Mouse (Mus musculus) megakaryocyte-erythroid progenitor cell, adult 5-6 weeks (primary cell): ENCODE measurements around the gene Camk2g. TPM values are rescaled to one million over a fixed set of nuclear protein-coding genes. Genes with fewer than 3 reads are reported as not detected.

Source experiments
- ATAC-seq: replicated peaks from 2 replicates; pipeline ENCODE4 v1.8.0; 2016; ENCODE audit warnings: mild to moderate bottlenecking, inconsistent platforms; ENCODE audit not compliant: severe bottlenecking, poor library complexity, low FRiP score, low TSS enrichment
- total RNA-seq, 2 experiments: library from RNA; stranded (forward) in 1 of 2; stranded (reverse) in 1 of 2; fragments of 200-1000, 215-1000 nt in 1 of 2; fragments of >200 nt in 1 of 2; fragmentation: Nextera tagmentation in 1 of 2; gene quantifications; 2 replicates each; pipeline ENCODE4 v1.2.3; 2014 to 2017

The Camk2g gene
- total RNA-seq, 2 experiments from 2014 or later, result 30.8 to 34.8 TPM

- ATAC-seq, result no peak
These were observed 4.3 kb downstream of the Camk2g start for GRCm38 (mm10) chr14:20789593-20789992.

DNA sequence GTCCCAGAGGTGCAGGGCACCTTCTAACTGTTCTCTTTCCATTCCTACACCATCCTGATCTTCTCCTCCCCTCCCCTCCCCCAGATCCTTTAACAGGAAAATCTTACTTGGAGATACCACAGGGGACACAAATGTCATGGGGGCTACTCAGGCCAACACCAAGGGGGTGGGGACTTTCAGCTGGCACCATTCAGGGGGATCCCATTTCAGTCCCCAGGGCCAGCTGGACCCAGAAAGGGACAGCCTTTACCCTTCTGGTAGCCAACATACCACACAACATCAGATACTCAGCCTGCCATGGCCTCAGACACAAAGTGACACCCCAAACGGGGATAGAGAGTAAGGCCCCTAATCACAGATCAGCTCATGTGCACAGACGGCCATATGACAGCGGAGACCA, 5.7 kb downstream of the Camk2g start:
- ATAC-seq, result no peak

DNA sequence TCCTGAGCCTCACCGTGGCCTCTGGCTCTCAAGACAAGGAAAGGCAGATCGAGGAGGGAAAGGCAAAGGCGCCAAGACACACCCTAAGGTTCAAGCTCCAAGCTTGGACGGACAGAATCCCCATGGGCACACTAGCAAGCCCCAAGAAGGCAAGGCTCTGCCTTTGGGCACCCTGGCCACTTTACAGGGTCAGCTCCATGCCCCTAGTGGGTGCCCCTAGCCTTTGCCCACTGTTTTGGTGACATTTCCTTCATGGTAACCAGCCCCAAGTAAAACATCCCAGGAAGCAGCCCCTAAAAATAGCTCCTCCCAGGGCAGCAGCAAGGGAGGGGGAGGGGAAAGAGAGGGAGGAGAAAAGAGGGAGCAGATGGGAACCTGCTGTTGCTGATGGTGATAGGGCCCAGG, 7.3 kb downstream of the Camk2g start:
- ATAC-seq, result no peak

DNA sequence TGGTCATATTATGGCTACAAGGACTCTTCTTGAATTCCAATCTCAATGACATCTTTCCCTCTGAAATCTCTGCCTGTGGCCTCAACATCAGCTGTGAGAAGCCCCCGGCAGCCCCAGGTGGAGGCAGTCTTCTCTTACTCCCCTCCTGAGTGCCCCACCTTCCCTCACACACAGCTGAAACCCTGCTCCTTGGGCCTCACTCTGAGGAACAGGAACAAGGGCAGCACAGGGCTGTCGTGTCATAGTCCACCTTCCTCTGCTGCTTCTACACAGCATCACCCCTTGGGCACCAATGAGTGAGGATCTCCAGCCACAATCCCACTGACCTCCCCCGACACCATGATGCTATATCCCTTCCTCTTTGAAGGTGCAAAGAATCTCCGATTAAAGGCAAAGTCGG, 7.9 kb downstream of the Camk2g start:
- no peak for ATAC-seq

- peak; percentile 54; the same call in 1 of the 2 replicates for ATAC-seq
These were observed 8.7 kb downstream of the Camk2g start for GRCm38 (mm10) chr14:20785231-20785630.

GRCm38 (mm10) chr14:20784708-20785107, 9.2 kb downstream of the Camk2g start:
- ATAC-seq, result no peak

DNA sequence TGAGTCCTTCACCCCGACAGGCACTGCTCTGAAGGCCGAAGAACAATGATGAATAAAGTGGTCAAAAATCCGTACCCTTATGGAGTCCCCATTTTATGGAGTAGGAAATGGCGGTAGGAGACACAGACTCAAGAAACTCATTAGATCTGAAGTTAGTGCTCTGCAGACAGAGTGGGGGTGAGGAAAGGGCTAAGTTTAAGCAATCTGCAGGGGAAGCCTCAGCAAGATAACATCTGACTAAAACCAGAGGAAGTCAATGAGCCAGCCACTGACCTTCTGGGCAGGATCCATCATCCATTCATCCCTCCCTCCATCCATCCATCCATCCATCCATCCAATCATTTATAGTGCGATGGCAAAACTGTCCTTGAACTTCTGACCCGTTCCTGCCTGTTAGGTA, 10.4 kb downstream of the Camk2g start:
- no peak for ATAC-seq

GRCm38 (mm10) chr14:20782860-20783259, 11.0 kb downstream of the Camk2g start:
- ATAC-seq, result no peak

DNA sequence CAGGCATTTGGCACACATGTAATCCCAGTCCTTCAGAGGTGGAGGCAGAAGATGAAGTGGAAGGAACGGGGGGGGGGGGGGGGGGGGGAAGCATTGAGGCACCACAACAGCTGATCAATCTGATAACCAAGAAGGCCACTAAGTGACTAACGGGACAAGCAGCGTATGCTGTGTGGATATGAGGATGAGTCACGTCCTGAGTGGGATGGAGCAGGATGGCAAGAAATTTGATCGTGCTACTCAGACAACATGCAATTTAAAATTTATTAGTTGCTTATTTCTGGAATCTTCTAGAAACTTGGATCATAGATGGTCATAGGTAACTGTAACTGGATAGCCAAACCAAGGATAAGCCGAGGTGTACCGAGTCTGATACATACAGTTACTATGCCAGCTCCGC, 13.7 kb downstream of the Camk2g start:
- no peak for ATAC-seq

GRCm38 (mm10) chr14:20778496-20778895, 15.4 kb downstream of the Camk2g start:
- ATAC-seq, result no peak

GRCm38 (mm10) chr14:20775661-20776060, 18.2 kb downstream of the Camk2g start:
- ATAC-seq, result no peak

- no peak for ATAC-seq
These were observed 20.5 kb downstream of the Camk2g start for GRCm38 (mm10) chr14:20773410-20773809.

DNA sequence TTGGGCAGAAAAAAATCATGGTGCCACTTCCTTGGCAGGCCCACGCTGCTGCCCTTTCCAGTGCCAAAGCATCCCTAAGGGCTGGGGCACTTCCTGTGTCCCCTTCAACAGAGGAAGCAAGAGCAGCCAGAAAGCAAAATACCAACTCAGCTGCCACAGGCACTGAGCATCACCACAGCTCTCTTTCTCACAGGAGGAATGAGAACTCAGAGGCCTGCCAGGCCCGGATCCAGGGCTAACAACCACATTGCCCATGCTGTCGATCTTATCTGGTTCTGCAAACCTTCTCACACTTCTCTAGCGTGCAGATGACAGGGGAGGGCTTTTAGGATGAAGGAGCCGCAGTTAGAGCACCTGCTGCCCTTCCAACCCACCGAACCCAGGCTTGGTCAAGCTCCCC, 21.1 kb downstream of the Camk2g start:
- ATAC-seq, result no peak

DNA sequence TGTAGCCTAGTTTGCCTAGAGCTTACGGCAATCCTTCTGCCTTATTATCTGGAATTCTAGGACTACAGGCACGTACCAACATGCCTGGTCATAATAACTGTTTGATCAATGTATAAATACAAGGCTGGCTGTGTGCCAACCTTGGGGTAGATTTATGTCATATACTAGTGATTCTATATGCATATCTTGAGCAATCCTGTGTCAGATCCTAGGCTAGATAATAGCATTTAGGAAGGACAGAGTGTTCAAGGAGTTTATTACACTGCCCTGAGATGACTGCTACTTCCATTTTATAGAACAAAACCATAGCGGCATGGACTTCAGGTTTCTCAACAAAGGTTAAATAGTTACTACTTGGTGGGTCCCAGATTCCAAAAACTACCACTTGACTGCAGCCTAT, 21.9 kb downstream of the Camk2g start:
- no peak for ATAC-seq

GRCm38 (mm10) chr14:20768581-20768980, 25.3 kb downstream of the Camk2g start:
- no peak for ATAC-seq

DNA sequence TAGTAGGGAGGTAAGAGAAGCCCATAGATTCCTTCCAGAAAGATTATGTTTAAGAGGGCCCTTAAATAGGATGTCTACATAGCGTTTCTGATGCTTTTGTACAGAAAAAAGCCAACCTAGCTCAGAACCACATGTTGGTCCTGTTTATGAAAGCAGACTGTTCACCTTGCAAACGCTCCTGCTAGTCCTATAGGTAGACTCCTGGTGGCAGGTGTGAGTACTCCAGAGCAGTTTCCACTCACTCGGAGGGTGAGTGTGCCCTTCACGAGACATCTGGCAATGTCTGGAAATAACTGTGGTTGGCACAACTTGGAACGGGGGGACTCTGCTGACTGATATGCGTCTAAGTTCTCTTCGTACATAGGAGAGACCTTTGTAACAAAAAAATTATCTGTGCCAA, 26.0 kb downstream of the Camk2g start:
- no peak for ATAC-seq

DNA sequence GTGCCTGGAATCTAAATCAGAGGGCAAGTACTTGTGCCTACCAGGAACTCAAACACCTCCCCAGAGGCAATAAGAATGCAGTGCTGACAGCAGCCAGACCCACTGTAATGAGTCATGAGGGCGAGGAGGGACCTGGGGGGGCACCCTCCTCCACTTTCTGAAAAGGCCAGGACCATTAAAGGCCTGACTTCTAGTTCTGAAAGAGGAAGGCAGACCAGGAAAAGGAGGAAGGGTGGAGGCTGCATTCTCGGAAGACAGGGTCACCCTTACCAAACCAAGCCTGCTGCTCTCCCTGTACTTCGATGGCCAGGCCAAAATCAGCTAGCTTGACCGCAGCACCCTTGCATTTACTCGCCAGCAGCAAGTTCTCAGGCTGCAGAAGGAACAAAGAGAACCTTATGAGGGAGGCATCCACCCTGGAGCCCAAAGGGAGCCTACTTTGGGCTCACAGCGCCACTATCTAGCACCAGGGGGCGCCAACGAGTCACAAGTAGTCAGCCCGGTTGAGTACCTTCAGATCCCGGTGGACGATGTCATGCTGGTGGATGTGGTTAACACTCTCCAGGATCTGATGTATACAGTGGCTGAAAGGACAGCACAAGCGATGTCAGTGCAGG, 28.1 kb downstream of the Camk2g start:
- ATAC-seq, result peak; percentile 87

- ATAC-seq, result no peak
These were observed 28.9 kb downstream of the Camk2g start for GRCm38 (mm10) chr14:20764942-20765341.

DNA sequence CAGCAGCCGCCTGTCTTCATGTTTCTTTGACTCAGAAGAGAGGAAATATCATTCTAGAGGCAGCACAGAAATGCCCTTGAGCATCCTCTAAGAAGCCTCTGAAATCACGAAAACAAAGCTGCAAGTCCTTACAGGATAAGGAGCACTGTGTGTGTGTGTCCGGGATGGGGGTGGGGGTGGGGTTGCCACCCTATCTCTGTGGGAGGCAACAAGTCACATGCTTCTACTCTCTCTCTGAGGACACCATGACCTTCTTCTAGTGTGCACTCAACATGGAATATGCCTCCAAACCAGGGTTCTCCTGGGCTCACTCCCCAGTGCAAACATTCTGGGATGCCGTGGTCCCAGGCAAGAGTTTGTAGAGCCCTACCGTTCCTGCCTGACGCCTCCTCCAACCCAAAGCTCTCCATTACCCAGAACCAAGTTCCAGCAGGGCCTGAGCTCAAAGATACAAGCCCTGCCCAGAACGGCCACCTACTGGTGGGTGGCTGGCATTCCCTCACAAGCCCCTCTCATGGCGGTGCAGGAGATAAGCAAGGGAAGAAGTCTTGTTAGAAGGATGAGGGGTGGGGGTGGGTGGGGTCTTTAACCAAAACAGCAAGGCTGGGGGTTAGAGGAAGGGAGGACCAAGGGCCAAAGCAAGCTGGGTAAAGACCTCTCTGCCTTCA, 35.0 kb downstream of the Camk2g start:
- ATAC-seq, result no peak

DNA sequence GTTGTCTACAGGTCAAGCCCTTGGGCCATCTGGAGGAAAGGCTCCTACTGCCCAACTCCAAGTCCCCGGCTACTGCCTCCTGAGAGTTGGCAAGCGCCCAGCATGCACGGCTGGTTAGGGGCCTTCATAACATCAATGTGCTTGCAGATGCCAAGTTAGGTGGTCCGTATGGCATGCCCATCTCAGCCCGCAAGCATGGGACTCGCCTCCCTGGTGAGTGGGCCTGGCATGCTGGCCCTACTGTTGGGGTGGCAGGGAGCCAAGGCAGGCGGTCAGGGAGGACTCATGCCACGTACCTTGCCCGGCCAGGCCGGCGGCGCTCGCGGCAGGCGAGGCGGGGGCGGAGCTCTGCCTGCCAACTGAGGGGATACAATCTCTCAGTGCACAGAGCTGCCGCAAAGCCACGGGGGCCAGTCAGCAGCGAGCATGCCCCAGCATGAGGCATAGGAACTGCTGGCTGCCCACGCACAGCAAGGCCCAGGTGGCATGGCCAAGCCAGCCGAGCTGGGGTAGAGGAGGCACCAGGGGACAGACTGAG, 36.4 kb downstream of the Camk2g start:
- ATAC-seq, result no peak

DNA sequence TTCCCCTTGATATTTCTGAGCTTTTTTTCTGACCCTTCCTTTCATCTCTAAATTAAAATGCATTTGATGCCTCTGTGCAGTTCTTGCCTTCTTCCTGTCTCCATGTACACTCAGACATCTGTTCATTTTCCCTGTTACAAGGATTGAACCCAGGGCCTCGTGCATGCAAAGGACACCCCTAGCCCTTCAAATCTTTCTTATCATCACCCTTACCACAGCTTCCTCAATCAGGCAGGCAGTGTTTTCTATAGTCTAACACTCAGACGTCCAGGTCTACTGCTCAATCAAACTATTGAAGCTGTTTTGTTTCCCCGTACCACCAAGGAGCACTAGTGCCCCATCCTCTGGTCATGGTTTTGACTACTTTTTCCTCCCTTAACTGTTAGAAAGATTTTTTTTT, 40.1 kb downstream of the Camk2g start:
- no peak for ATAC-seq
